Mouse (Mus musculus) layer of hippocampus, adult 2 months (tissue): ENCODE measurements around the gene Ly6c2. TPM values are rescaled to one million over a fixed set of nuclear protein-coding genes. Genes with fewer than 3 reads are reported as not detected.
"Not testable (repeated sequence)": the region's sequence is repeated elsewhere in the genome, so short reads cannot be mapped to it uniquely, and the experiment has no call there.

Source experiments
- DNase-seq, 2 experiments: peaks; one replicate each; pipeline ENCODE4 v3.0.0; 2022; ENCODE audit warnings: low spot score in 2 of 2
- H3K27ac ChIP-seq: fragments of 200-600 bp; 2 replicates; pipeline ENCODE4 v1.8.1; 2022
- H3K4me3 ChIP-seq: fragments of 200-600 bp; 2 replicates; pipeline ENCODE4 v1.8.1; 2022; ENCODE audit warnings: mild to moderate bottlenecking
- CTCF ChIP-seq: fragments of 200-600 bp; conservative IDR thresholded peaks from 2 replicates; pipeline ENCODE4 v1.8.1; 2022; ENCODE audit warnings: antibody characterized with exemption, mild to moderate bottlenecking, moderate library complexity
- long read RNA-seq, 2 experiments: library from polyadenylated mRNA; stranded (forward); transcript quantifications; one replicate each; pipeline ENCODE4 v2.0.0; 2021; ENCODE audit warnings: borderline mapping rate in 2 of 2
- total RNA-seq, 2 experiments: library from RNA; stranded (reverse); gene quantifications; 2 replicates each; pipeline ENCODE4 v1.2.3; 2021

Ly6c2 gene
- 1 to 10 TPM; 2.6 to 4.6 TPM for total RNA-seq
- long read RNA-seq, experiment 1, result 0 reads
- long read RNA-seq, experiment 2, result 0 reads

DNA sequence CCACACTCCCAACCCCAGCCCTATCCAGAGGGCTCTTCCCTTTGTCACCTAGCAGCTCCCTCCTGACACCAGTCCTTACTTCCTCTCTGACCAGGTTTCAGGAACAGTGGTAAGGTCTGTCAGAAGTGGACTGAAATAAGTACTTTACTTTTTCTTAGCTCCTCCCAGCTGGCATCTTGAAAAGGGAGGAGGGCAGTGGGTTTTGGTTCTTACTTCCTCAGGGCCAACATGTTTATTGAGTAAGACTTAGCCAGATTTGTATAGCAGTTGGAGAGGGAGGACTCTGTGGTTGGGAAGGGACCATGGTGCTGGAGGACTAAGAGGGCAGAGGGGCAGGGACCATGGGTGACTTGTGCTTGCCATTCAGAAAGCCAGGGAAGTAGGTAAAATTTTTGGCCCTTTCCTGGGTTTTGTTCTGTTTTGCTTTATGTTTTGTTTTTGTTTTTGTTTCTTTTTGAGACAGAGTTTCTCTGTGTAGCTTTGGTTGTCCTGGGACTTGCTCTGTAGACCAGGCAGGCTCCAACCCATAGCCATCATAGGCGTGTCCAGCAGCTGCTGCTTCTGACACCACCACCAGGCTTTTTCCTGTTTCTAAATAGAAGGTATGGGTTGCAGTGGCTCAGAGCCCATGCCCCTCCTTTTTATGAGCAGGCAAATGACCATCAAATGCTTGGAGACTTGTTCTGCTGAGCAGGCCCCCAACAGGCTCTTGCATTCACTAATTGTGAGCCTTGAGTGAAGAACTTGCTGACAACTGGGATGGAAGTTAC is at the start of gene Ly6c2:
Gene Ly6c2 (minus strand): TSS at position 110 of the 770 bp plus-strand sequence.
- not testable (repeated sequence) for H3K4me3 ChIP-seq, DNase-seq, H3K27ac ChIP-seq

- no peak for DNase-seq
- TF ChIP-seq CTCF, result no peak
- no peak overlapping the region for H3K27ac ChIP-seq
- no peak overlapping the region for H3K4me3 ChIP-seq
Observed at GRCm38 (mm10) chr15:75157646-75158045, 45.9 kb upstream of the Ly6c2 start.

DNA sequence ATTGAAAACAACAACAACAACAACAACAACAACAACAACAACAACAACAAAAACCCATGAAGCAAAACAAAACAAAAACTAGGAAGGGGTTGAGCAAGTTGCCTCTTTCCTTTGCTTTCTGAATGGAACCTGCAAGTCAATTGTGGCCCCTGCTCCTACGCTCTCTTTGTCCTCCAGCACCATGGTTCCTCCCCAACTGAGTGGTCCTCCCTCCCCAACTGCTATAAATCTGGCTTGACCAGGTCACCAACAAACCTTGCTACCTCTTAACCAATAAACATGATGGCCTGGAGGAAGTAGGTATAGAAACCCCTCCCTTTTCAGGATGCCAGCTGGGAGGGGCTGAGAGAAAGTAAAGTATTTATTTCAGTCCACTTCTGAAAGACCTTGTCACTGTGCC is 43.2 kb upstream of the Ly6c2 start, which contains the start of gene Ly6g:
Gene Ly6g (plus strand): TSS at position 301 of the 400 bp plus-strand sequence.
- H3K27ac ChIP-seq, result no peak within 1 kb of the TSS
- no peak for TF ChIP-seq CTCF
- DNase-seq, result no peak
- no peak within 1 kb of the TSS for H3K4me3 ChIP-seq

GRCm38 (mm10) chr15:75153087-75153486 is 41.3 kb upstream of the Ly6c2 start:
- DNase-seq, result no peak
- H3K27ac ChIP-seq, result no peak overlapping the region
- H3K4me3 ChIP-seq, result no peak overlapping the region
- no peak for TF ChIP-seq CTCF

DNA sequence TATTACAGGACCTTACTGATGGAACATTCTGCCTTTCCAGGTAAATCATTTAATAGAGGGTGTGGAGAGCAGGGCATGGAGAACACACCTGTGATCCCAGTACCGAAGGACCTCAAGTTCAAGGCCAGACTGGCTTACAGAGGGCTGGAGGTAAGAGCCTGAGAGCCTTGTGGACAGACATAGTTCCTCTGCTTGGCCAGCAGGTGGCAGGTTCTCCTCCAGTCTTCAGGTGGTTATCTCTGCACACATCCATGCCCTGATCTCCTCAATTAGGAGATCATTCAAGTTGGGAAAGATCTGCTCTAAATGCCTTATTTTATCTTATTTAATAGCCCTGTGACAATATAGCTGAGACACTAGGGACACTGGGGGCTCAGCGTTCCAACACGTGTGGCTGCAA is 32.0 kb upstream of the Ly6c2 start:
- H3K4me3 ChIP-seq, result no peak overlapping the region
- no peak overlapping the region for H3K27ac ChIP-seq
- peak; percentile 71 for TF ChIP-seq CTCF
- no peak for DNase-seq

GRCm38 (mm10) chr15:75141812-75142360 is 30.1 kb upstream of the Ly6c2 start:
- not testable (repeated sequence) for H3K4me3 ChIP-seq, DNase-seq, H3K27ac ChIP-seq
- peak; percentile 71 for TF ChIP-seq CTCF

- H3K27ac ChIP-seq, H3K4me3 ChIP-seq, DNase-seq: not testable (repeated sequence)
Observed at GRCm38 (mm10) chr15:75137739-75138138, 26.0 kb upstream of the Ly6c2 start.

DNA sequence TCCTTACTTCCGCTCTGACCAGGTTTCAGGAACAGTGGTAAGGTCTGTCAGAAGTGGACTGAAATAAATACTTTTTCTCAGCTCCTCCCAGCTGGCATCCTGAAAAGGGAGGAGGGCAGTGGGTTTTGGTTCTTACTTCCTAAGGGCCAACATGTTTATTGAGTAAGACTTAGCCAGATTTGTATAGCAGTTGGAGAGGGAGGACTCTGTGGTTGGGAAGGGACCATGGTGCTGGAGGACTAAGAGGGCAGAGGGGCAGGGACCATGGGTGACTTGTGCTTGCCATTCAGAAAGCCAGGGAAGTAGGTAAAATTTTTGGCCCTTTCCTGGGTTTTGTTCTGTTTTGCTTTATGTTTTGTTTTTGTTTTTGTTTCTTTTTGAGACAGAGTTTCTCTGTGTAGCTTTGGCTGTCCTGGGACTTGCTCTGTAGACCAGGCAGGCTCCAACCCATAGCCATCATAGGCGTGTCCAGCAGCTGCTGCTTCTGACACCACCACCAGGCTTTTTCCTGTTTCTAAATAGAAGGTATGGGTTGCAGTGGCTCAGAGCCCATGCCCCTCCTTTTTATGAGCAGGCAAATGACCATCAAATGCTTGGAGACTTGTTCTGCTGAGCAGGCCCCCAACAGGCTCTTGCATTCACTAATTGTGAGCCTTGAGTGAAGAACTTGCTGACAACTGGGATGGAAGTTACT is 23.5 kb upstream of the Ly6c2 start:
- H3K27ac ChIP-seq, DNase-seq, H3K4me3 ChIP-seq: not testable (repeated sequence)

- not testable (repeated sequence) for H3K27ac ChIP-seq, DNase-seq, H3K4me3 ChIP-seq
Observed at GRCm38 (mm10) chr15:75132346-75132745, 20.6 kb upstream of the Ly6c2 start.

DNA sequence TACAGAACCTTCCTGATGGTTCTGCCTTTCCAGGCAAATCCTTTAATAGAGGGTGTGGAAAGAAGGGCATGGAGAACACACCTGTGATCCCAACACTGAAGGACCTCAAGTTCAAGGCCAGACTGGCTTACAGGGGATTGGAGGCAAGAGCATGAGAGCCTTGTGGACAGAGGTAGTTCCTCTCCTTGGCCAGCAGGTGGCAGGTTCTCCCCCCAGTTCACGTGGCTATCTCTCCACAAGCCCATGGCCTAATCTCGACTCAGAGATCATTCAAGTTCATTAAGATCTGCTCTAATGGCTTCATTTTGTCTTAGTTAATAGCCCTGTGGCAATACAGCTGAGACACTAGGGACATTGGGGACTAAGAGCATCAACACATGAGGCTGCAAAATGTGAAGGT is 8.3 kb upstream of the Ly6c2 start:
- no peak overlapping the region for H3K27ac ChIP-seq
- TF ChIP-seq CTCF, result peak; percentile 78
- no peak for DNase-seq
- no peak overlapping the region for H3K4me3 ChIP-seq

GRCm38 (mm10) chr15:75118742-75119141 is 7.0 kb upstream of the Ly6c2 start:
- peak in 1 of 2 experiments; percentile 14 for DNase-seq
- peak; percentile 74 for TF ChIP-seq CTCF
- H3K4me3 ChIP-seq, H3K27ac ChIP-seq: not testable (repeated sequence)

DNA sequence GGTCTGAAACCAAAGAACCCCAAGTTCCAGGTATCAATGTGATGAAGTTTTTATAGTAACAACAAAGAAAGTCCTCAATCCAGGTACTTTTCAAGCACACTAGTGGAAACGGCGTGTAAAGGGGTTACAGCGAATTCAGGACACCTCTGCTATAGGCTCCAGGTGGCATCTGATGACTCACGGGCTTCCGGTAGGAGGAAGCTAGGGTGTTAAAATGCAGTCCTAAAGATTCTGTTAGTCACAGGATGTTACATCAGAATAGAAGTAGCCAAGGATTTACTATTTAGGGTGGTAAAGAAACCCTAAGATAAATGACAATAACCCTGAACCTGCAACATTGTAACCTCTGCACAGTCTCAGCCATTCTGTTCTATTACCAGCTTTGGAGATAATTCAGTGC is 5.7 kb upstream of the Ly6c2 start:
- DNase-seq, H3K27ac ChIP-seq, H3K4me3 ChIP-seq: not testable (repeated sequence)

- Histone ChIP-seq H3K27ac (no peak overlapping the region), H3K4me3 (no peak overlapping the region)
- DNase-seq, result no peak
- no peak for TF ChIP-seq CTCF
Observed at GRCm38 (mm10) chr15:75116525-75116924, 4.8 kb upstream of the Ly6c2 start.

DNA sequence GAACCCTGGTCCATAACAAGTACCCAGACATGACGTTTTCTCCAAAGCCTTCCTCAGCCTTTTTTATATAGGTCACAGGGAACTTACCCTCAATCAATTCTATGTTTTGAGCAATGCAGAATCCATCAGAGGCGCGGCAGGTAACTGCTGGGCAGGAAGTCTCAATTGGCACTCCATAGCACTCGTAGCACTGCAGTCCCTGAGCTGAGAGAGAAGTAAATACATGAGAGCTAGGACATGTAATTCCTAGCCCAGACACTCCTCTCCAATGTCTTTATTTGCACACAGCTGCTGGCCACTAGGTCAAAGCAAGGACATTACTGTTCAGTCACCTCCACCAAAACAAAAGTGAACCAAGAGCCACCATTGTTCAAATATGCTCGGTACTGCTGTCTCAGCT is 1.3 kb downstream of the Ly6c2 start:
- H3K4me3 ChIP-seq, H3K27ac ChIP-seq, DNase-seq: not testable (repeated sequence)
